Mouse (Mus musculus) testis, adult 2 months (tissue): Measurements from ENCODE around the gene Alox12e. TPM values are rescaled to one million over a fixed set of nuclear protein-coding genes. Genes with fewer than 3 reads are reported as not detected.

Source experiments
- H3K27ac ChIP-seq: fragments of 200-500 bp; 2 replicates; pipeline ENCODE4 v1.5.1; 2012; ENCODE audit warnings: low read depth, low read length; ENCODE audit not compliant: control insufficient read depth, insufficient read depth
- H3K27me3 ChIP-seq: fragments of 200-500 bp; 2 replicates; pipeline ENCODE4 v1.6.1; 2012; ENCODE audit warnings: mild to moderate bottlenecking, low read length, moderate library complexity; ENCODE audit not compliant: control insufficient read depth, insufficient read depth
- H3K36me3 ChIP-seq: fragments of 200-500 bp; 2 replicates; pipeline ENCODE4 v1.6.1; 2012; ENCODE audit warnings: mild to moderate bottlenecking, low read length; ENCODE audit not compliant: control insufficient read depth, insufficient read depth
- H3K4me1 ChIP-seq: fragments of 200-500 bp; 2 replicates; pipeline ENCODE4 v1.6.1; 2012; ENCODE audit warnings: low read length; ENCODE audit not compliant: control insufficient read depth, insufficient read depth
- H3K4me3 ChIP-seq: fragments of 200-500 bp; 2 replicates; pipeline ENCODE4 v1.5.1; 2012; ENCODE audit warnings: low read depth, mild to moderate bottlenecking, low read length, moderate library complexity, mixed read lengths; ENCODE audit not compliant: control insufficient read depth
- CTCF ChIP-seq: fragments of 200-500 bp; IDR thresholded peaks from 2 replicates; pipeline ENCODE4 v1.5.1; 2012; ENCODE audit warnings: low read depth, mild to moderate bottlenecking, inconsistent platforms, low read length, moderate library complexity; ENCODE audit not compliant: control insufficient read depth, insufficient read depth, insufficient replicate concordance
- POLR2A ChIP-seq: fragments of 200-500 bp; IDR thresholded peaks from 2 replicates; pipeline ENCODE4 v1.6.1; 2012; ENCODE audit warnings: low read depth, mild to moderate bottlenecking, inconsistent platforms, low read length, moderate library complexity; ENCODE audit not compliant: control insufficient read depth
- polyA plus RNA-seq: library from polyadenylated mRNA; depleted of rRNA; stranded (reverse); fragments of >200 nt; gene quantifications from 2 replicates; pipeline ENCODE4 v1.2.3, GENCODE M21; 2012; rRNA removed

Alox12e gene
- polyA plus RNA-seq, 1 experiment: not detected

DNA sequence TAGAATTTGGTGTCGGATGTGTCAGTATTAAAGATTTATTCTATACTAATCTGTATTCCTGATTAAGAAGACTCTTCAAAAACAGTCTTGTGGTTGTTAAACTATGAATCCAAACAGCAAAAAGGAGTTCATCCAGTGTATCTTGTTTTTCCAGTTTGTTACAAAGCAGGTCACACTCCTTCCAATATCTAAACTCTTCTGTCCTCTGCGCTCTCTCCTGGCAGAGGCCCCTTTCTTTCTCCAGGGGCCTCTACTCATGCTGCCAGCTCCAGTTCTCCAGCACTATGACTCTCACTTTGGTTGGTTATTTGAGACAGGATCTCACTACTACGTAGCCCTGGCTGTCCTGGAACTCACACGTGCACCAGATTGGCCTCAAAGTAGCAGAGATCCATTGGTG lies 56.6 kb downstream of the Alox12e start:
- Histone ChIP-seq H3K27me3 (no peaks in the 10 kb centered on the region), H3K4me1 (no peaks in the 10 kb centered on the region), H3K27ac (no peak overlapping the region), H3K4me3 (no peak overlapping the region), H3K36me3 (no peaks in the 10 kb centered on the region)
- no peak for TF ChIP-seq CTCF
- no peak for TF ChIP-seq POLR2A

Other genes starting within 250 kb of the Alox12e start
- 0.18 and 0.58 TPM in 2 replicates for gene Asgr2, start 230.0 kb downstream of the Alox12e start, polyA plus RNA-seq
- 0.91 and 1.4 TPM in 2 replicates for gene Mgl2, start 192.3 kb downstream of the Alox12e start, polyA plus RNA-seq
- 1.7 and 2.0 TPM in 2 replicates for gene Clec10a, start 166.4 kb downstream of the Alox12e start, polyA plus RNA-seq
- gene Slc16a11, start 109.9 kb downstream of the Alox12e start, polyA plus RNA-seq: 2.3 and 3.0 TPM in 2 replicates
- 2.2 and 3.3 TPM in 2 replicates for gene Slc16a13, start 101.6 kb downstream of the Alox12e start, polyA plus RNA-seq
- 1.9 and 2.3 TPM in 2 replicates for gene Bcl6b, start 92.8 kb downstream of the Alox12e start, polyA plus RNA-seq
- 26.6 and 27.7 TPM in 2 replicates for gene 0610010K14Rik, start 84.7 kb downstream of the Alox12e start, polyA plus RNA-seq
- gene Gm21988, start 82.8 kb downstream of the Alox12e start, polyA plus RNA-seq: 3.4 and 3.7 TPM in 2 replicates
- gene Rnasek, start 82.8 kb downstream of the Alox12e start, polyA plus RNA-seq: 112 and 119 TPM in 2 replicates
- 4.2 and 4.8 TPM in 2 replicates for gene Alox12, start 67.3 kb downstream of the Alox12e start, polyA plus RNA-seq
- 0.52 and 1.3 TPM in 2 replicates for gene Alox15, start 29.4 kb upstream of the Alox12e start, polyA plus RNA-seq
- gene Pelp1, start 87.4 kb upstream of the Alox12e start, polyA plus RNA-seq: 36.7 and 38.4 TPM in 2 replicates
- gene Arrb2, start 110.0 kb upstream of the Alox12e start, polyA plus RNA-seq: 8.9 and 10.6 TPM in 2 replicates
- gene Med11, start 129.3 kb upstream of the Alox12e start, polyA plus RNA-seq: 8.3 and 10.2 TPM in 2 replicates
- 186 and 201 TPM in 2 replicates for gene Zmynd15, start 136.8 kb upstream of the Alox12e start, polyA plus RNA-seq
- gene Cxcl16, start 137.4 kb upstream of the Alox12e start, polyA plus RNA-seq: 3.2 and 3.9 TPM in 2 replicates
- 1.2 TPM in 2 replicates for gene Tm4sf5, start 182.6 kb upstream of the Alox12e start, polyA plus RNA-seq
- 0.30 and 0.36 TPM in 2 replicates for gene Vmo1, start 192.0 kb upstream of the Alox12e start, polyA plus RNA-seq
- gene Gltpd2, start 196.6 kb upstream of the Alox12e start, polyA plus RNA-seq: not detected in 2 replicates
- 385 and 389 TPM in 2 replicates for gene Psmb6, start 202.7 kb upstream of the Alox12e start, polyA plus RNA-seq
- gene Gm40193, start 210.3 kb upstream of the Alox12e start, polyA plus RNA-seq: not detected in 2 replicates
- gene Pld2, start 217.4 kb upstream of the Alox12e start, polyA plus RNA-seq: 1.2 and 2.0 TPM in 2 replicates
- 18.4 and 23.0 TPM in 2 replicates for gene Mink1, start 240.3 kb upstream of the Alox12e start, polyA plus RNA-seq